In genomic region chr4:81178782-81179135, GRCm38 (mm10) we compare ENCODE assay signal across 8 mouse cellular contexts.
A peak's percentile ranks its signal among the peaks of the same experiment; 100 is the strongest.
DNase-seq lines count a peak whose midpoint lies in the region; ATAC-seq and TF ChIP-seq lines count a peak whose summit lies in the region.

No protein-coding gene starts in this region.

- WGBS in intestine, embryonic 16.5 days, result under 1% methylated on average over 12 of the region's 12 CpGs
- WGBS in midbrain, embryonic 10.5 days, result 1% methylated on average over 12 of the region's 12 CpGs
- WGBS in spleen, adult 2 months, result under 1% methylated on average over 12 of the region's 12 CpGs

- H3K27ac ChIP-seq in intestine, embryonic 16.5 days (ENCODE audit: low read length), result no peak overlapping the region
- peak overlapping the region; percentile 35 for H3K27ac ChIP-seq in midbrain, embryonic 10.5 days (replicated peaks)
- no peak overlapping the region for H3K27ac ChIP-seq in spleen, adult 2 months (ENCODE audit: insufficient read depth, low read length)

- TF ChIP-seq CTCF in spleen, adult 2 months (IDR thresholded peaks at IDR 0.05; ENCODE audit: extremely low read depth, insufficient read depth, insufficient read length, insufficient replicate concordance), result peak; percentile 34; the same call in 1 of the 2 replicates

- H3K9me3 ChIP-seq in intestine, embryonic 16.5 days (ENCODE audit: control insufficient read depth, low read length), result no peaks in the 10 kb centered on the region
- no peaks in the 10 kb centered on the region for H3K9me3 ChIP-seq in midbrain, embryonic 10.5 days (replicated peaks)

- no peaks in the 10 kb centered on the region for H3K36me3 ChIP-seq in intestine, embryonic 16.5 days (ENCODE audit: control insufficient read depth, insufficient read depth, low read length)
- H3K36me3 ChIP-seq in midbrain, embryonic 10.5 days, result no peaks in the 10 kb centered on the region
- no peaks in the 10 kb centered on the region for H3K36me3 ChIP-seq in spleen, adult 2 months (ENCODE audit: control insufficient read depth, insufficient read depth, low read length)

- intact Hi-C loops in left cerebral cortex, postnatal 14 days (cut with DNase I), result loop anchor here (1.0 to 10.0 kb wide), 4 partner anchors 74 to 386 kb away; no protein-coding TSS in a partner anchor

- peaks cover 2% of the 10 kb centered on the region; the same call in 1 of the 2 replicates for H3K4me1 ChIP-seq in intestine, embryonic 16.5 days (ENCODE audit: control insufficient read depth, insufficient read depth, low read length)
- H3K4me1 ChIP-seq in midbrain, embryonic 10.5 days, result peaks cover 9% of the 10 kb centered on the region
- H3K4me1 ChIP-seq in spleen, adult 2 months (ENCODE audit: control insufficient read depth, insufficient read depth, insufficient read length), result no peaks in the 10 kb centered on the region

- 0 out of 2 replicates have a peak overlapping the region, but pooled peaks have one; percentile 25 for H3K4me2 ChIP-seq in intestine, embryonic 16.5 days (ENCODE audit: low read depth, low read length)

- TF ChIP-seq POLR2A in spleen, adult 2 months (IDR thresholded peaks at IDR 0.05; ENCODE audit: low read depth, low read length), result no peak

- peak; percentile 91 for DNase-seq in adrenal gland, postnatal 14 days
- peak; percentile 91 for DNase-seq in embryo, embryonic 11 days
- peak; percentile 80 to 83 for DNase-seq in gastrocnemius, postnatal 4 days (ENCODE audit: low spot score in 2 of 2)
- DNase-seq in left cerebral cortex, postnatal 14 days (ENCODE audit: low spot score in 2 of 2), result peak; percentile 89 to 93
- DNase-seq in midbrain, embryonic 10.5 days (ENCODE audit: low spot score), result peak; percentile 85
- peak in 1 of 2 experiments; percentile 8 for DNase-seq in spleen, adult 2 months (ENCODE audit: low read depth in 1 of 2, low spot score in 2 of 2)
- no peak for DNase-seq in B cell, adult 2 months

- ATAC-seq in intestine, embryonic 16.5 days, result peak; percentile 84

- no peaks in the 10 kb centered on the region for H3K27me3 ChIP-seq in intestine, embryonic 16.5 days (replicated peaks; ENCODE audit: control insufficient read depth, insufficient read depth, low read length)
- H3K27me3 ChIP-seq in midbrain, embryonic 10.5 days (ENCODE audit: low read depth, poor library complexity, severe bottlenecking), result no peaks in the 10 kb centered on the region
- no peaks in the 10 kb centered on the region for H3K27me3 ChIP-seq in spleen, adult 2 months (ENCODE audit: control insufficient read depth, insufficient read depth, low read length)

- H3K9ac ChIP-seq in intestine, embryonic 16.5 days (ENCODE audit: low read depth, low read length), result no peak overlapping the region

- H3K4me3 ChIP-seq in intestine, embryonic 16.5 days (ENCODE audit: low read length), result no peak overlapping the region
- H3K4me3 ChIP-seq in midbrain, embryonic 10.5 days, result no peak overlapping the region
- H3K4me3 ChIP-seq in spleen, adult 2 months (ENCODE audit: extremely low read depth, insufficient read depth, insufficient read length), result no peak overlapping the region

Comparison
In these comparisons a context has a peak if more than half of its experiments do, and no peak if none do; other contexts are left out.
1. DNase-seq: peak in adrenal gland, postnatal 14 days (single experiment), embryo, embryonic 11 days (single experiment), gastrocnemius, postnatal 4 days (2 of 2), left cerebral cortex, postnatal 14 days (2 of 2) and midbrain, embryonic 10.5 days (single experiment); none in B cell, adult 2 months (0 of 2).